Mouse (Mus musculus) liver, postnatal 0 days (tissue): Measurements from ENCODE around the gene Elmod2.

Experiments used
- CTCF ChIP-seq: sonication (generic); IDR thresholded peaks from 2 replicates; pipeline ENCODE4 v1.5.1; 2016; ENCODE audit warnings: antibody characterized with exemption, low read depth
- EP300 ChIP-seq: IDR thresholded peaks from 2 replicates; pipeline ENCODE4 v1.6.1; 2016; ENCODE audit warnings: antibody characterized with exemption, low read depth, mild to moderate bottlenecking

- TF ChIP-seq CTCF (peak; percentile 52), EP300 (no peak)
These were observed 10.4 kb upstream of the Elmod2 start for GRCm38 (mm10) chr8:83342693-83343092.
